Mouse (Mus musculus): ENCODE data around the gene Hapln4. TPM values are rescaled to one million over a fixed set of nuclear protein-coding genes. Genes with fewer than 3 reads are reported as not detected.

Hapln4 gene
- total RNA-seq, 2 experiments from 2014 or later: 78.4 to 95.6 TPM

GRCm38 (mm10) chr8:70131166-70131883 is 48.1 kb downstream of the Hapln4 start, which contains the start of gene Nr2c2ap:
Nr2c2ap (plus strand) TSS chr8:70131333.
- DNase-seq (ENCODE audit: low spot score in 2 of 2): peak; percentile 75 to 79
- intact Hi-C loops (cut with DNase I): no loop called here

GRCm38 (mm10) chr8:70134086-70134485 is 50.8 kb downstream of the Hapln4 start:
- intact Hi-C loops (cut with DNase I): no loop called here
- DNase-seq (ENCODE audit: low spot score in 2 of 2): no peak

- DNase-seq (ENCODE audit: low spot score in 2 of 2): no peak
- intact Hi-C loops (cut with DNase I): no loop called here
These were observed 51.7 kb downstream of the Hapln4 start for GRCm38 (mm10) chr8:70134931-70135330.

- DNase-seq (ENCODE audit: low spot score in 2 of 2): no peak
- intact Hi-C loops (cut with DNase I): no loop called here
These were observed 53.3 kb downstream of the Hapln4 start for GRCm38 (mm10) chr8:70136591-70136990.

GRCm38 (mm10) chr8:70137890-70138289 is 54.6 kb downstream of the Hapln4 start:
- DNase-seq (ENCODE audit: low spot score in 2 of 2): no peak
- intact Hi-C loops (cut with DNase I): no loop called here

GRCm38 (mm10) chr8:70139026-70139857 is 56.0 kb downstream of the Hapln4 start, which contains the start of the genes Rfxank, Borcs8 and Mef2b:
Rfxank (minus strand) TSS chr8:70139154.
Borcs8 (plus strand) TSS chr8:70139499.
Mef2b (plus strand) TSS chr8:70139711.
- DNase-seq (ENCODE audit: low spot score in 2 of 2): peak; percentile 97 to 98
- intact Hi-C loops (cut with DNase I): no loop called here

GRCm38 (mm10) chr8:70139981-70140380 is 56.7 kb downstream of the Hapln4 start:
- intact Hi-C loops (cut with DNase I): no loop called here

More at GRCm38 (mm10) chr8:70139981-70140380, 56.7 kb downstream of the Hapln4 start:
- no peak for DNase-seq (ENCODE audit: low spot score in 2 of 2)

Small RNA genes within 50 kb of the gene (microRNA-seq; reads per million reads assigned to microRNA genes)
- 23.6 reads per million, percentile 42 among the genes with 10 or more reads in this experiment for gene Mir7066

Other genes starting within 250 kb of the Hapln4 start
- 1 to 10 TPM in 1 of 2 experiments, under 1 TPM in 1; 0.91 to 1.0 TPM for gene Cilp2, start 195.8 kb upstream of the Hapln4 start, total RNA-seq (2021)
- under 1 TPM in 1 of 2 experiments, not detected in 1; 0.32 TPM for gene Tssk6, start 181.3 kb upstream of the Hapln4 start, total RNA-seq (2021)
- 100 to 1,000 TPM; 144 to 161 TPM for gene Ndufa13, start 180.9 kb upstream of the Hapln4 start, total RNA-seq (2021)
- 10 to 100 TPM; 23.7 to 31.3 TPM for gene Yjefn3, start 180.7 kb upstream of the Hapln4 start, total RNA-seq (2021)
- 10 to 100 TPM; 27.3 to 27.6 TPM for gene Gatad2a, start 87.1 kb upstream of the Hapln4 start, total RNA-seq (2021)
- gene Mau2, start 40.7 kb upstream of the Hapln4 start, total RNA-seq (2021): 10 to 100 TPM; 71.3 to 78.7 TPM
- 10 to 100 TPM; 48.5 to 53.4 TPM for gene Sugp1, start 40.6 kb upstream of the Hapln4 start, total RNA-seq (2021)
- 1 to 10 TPM; 1.5 TPM for gene Tm6sf2, start 10.5 kb upstream of the Hapln4 start, total RNA-seq (2021)
- 100 to 1,000 TPM; 192 to 201 TPM for gene Ncan, start 37.4 kb downstream of the Hapln4 start, total RNA-seq (2021)
- gene Nr2c2ap, start 47.9 kb downstream of the Hapln4 start, total RNA-seq (2021): 10 to 100 TPM; 18.5 to 27.4 TPM
- 10 to 100 TPM; 12.7 to 16.7 TPM for gene Rfxank, start 55.7 kb downstream of the Hapln4 start, total RNA-seq (2021)
- gene Borcs8, start 56.0 kb downstream of the Hapln4 start, total RNA-seq (2021): 10 to 100 TPM; 47.9 to 50.5 TPM
- gene Mef2b, start 56.3 kb downstream of the Hapln4 start, total RNA-seq (2021): under 1 TPM; 0.61 to 0.64 TPM
- gene Tmem161a, start 88.9 kb downstream of the Hapln4 start, total RNA-seq (2021): 10 to 100 TPM; 42.9 to 60.1 TPM
- 10 to 100 TPM; 29.7 to 45.9 TPM for gene Slc25a42, start 128.8 kb downstream of the Hapln4 start, total RNA-seq (2021)
- 100 to 1,000 TPM; 105 to 126 TPM for gene Sugp2, start 150.8 kb downstream of the Hapln4 start, total RNA-seq (2021)
- 10 to 100 TPM; 37.4 to 42.2 TPM for gene Armc6, start 151.0 kb downstream of the Hapln4 start, total RNA-seq (2021)
- gene Homer3, start 199.4 kb downstream of the Hapln4 start, total RNA-seq (2021): 1 to 10 TPM; 9.1 to 9.6 TPM
- 10 to 100 TPM; 47.8 to 49.8 TPM for gene Ddx49, start 219.0 kb downstream of the Hapln4 start, total RNA-seq (2021)
- gene Cope, start 219.1 kb downstream of the Hapln4 start, total RNA-seq (2021): 100 to 1,000 TPM; 124 to 139 TPM
- gene Cers1, start 232.3 kb downstream of the Hapln4 start, total RNA-seq (2021): 100 to 1,000 TPM; 101 to 104 TPM
- gene Gdf1, start 246.4 kb downstream of the Hapln4 start, total RNA-seq (2021): 10 to 100 TPM; 15.3 to 23.7 TPM